Mouse (Mus musculus) limb, embryonic 13.5 days (tissue): ENCODE measurements at regions not wholly inside any gene's neighbourhood (a gene's known extent, or its start where the extent isn't known, plus 50 kb on each side); places are given as distances from the start of the nearest gene placed in this dataset.

Experiments
- ATAC-seq: fragments of 200-750 bp; cut with Nextera tagmentation; 2 replicates; pipeline ENCODE4 v1.8.0; 2017; ENCODE audit warnings: low read depth, moderate number of reproducible peaks, moderate TSS enrichment; ENCODE audit not compliant: low FRiP score
- H3K27ac ChIP-seq: fragments of 300-500 bp; sonication (generic); 2 replicates; pipeline ENCODE4 v1.5.1; 2015; ENCODE audit warnings: inconsistent platforms, mild to moderate bottlenecking, moderate library complexity
- H3K27me3 ChIP-seq: fragments of 300-500 bp; sonication (generic); 2 replicates; pipeline ENCODE4 v1.6.1; 2015; ENCODE audit warnings: mild to moderate bottlenecking, inconsistent platforms
- H3K36me3 ChIP-seq: fragments of 300-500 bp; sonication (generic); 2 replicates; pipeline ENCODE4 v1.6.1; 2015; ENCODE audit warnings: inconsistent platforms, mild to moderate bottlenecking, moderate library complexity
- H3K4me1 ChIP-seq: fragments of 300-500 bp; sonication (generic); 2 replicates; pipeline ENCODE4 v1.6.1; 2015; ENCODE audit warnings: inconsistent platforms
- H3K4me2 ChIP-seq: fragments of 300-500 bp; sonication (generic); replicated peaks from 2 replicates; pipeline ENCODE4 v1.6.1; 2015; ENCODE audit warnings: inconsistent platforms, mild to moderate bottlenecking, moderate library complexity
- H3K4me3 ChIP-seq: fragments of 300-500 bp; sonication (generic); 2 replicates; pipeline ENCODE4 v1.5.1; 2015; ENCODE audit warnings: moderate library complexity, mild to moderate bottlenecking, inconsistent platforms
- H3K9ac ChIP-seq: fragments of 300-500 bp; sonication (generic); 2 replicates; pipeline ENCODE4 v1.6.1; 2015; ENCODE audit warnings: mild to moderate bottlenecking, inconsistent platforms
- H3K9me3 ChIP-seq: fragments of 300-500 bp; sonication (generic); 2 replicates; pipeline ENCODE4 v1.6.1; 2016; ENCODE audit warnings: inconsistent platforms
- WGBS: fragments of 180-500 bp; shearing (Covaris S2); methylation state at CpG from one replicate; pipeline ENCODE4 v1.1.7; 2015; 5-methylcytosine and 5-hydroxymethylcytosine counted together

DNA sequence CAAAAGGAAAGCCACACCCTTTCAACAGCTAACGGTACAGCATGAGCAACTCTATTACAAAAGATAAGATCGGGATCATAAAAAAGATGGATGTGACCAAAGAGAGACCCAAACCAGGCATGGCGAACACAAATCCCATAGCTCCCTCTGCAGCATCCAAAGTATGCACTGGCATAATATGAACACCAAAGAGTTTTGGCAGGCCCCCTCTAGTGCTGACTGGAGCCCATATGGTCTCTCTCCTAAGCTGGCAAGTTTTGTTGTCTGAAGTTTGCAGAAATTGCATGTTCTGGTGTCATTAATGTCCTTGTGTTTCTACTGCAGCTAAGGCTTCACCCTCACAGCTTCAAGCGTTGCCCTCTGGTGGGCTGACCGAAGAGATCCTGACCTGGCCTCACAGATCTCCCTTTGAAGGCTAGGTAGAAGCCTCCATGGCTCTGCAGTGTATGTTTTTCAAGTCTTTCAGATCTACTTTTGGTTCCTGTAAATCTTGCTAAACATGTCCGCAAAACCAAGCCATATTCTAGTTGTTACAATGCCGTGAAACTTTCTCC, 75.7 kb upstream of the Bcl2l14 start:
- 90% methylated on average over 7 of the region's 7 CpGs for WGBS
- Histone ChIP-seq H3K27ac (no peak overlapping the region), H3K4me3 (no peak overlapping the region), H3K4me2 (no peak overlapping the region), H3K9me3 (no peaks in the 10 kb centered on the region), H3K9ac (no peak overlapping the region), H3K27me3 (no peaks in the 10 kb centered on the region), H3K4me1 (no peaks in the 10 kb centered on the region), H3K36me3 (no peaks in the 10 kb centered on the region)
- ATAC-seq: no peak

DNA sequence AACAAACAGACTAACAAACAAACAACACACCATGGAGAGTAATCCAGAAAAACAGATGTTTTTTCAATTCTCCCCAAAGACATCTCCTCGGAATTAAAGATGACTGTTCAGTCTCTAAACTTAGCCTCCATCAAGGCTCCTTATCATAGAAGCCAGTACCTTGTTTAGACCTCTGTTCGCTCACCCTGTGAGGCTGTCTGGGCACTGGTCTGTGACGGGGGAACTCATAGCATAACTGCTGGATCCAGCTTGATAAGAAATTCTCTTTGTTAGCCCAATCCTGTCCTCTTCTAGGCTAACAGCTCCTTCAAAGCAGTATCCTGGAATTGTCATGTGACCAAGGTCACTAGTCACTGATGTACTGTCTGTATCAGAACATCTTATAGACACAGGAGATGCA, 72.1 kb upstream of the Bcl2l14 start:
- Histone ChIP-seq H3K4me2 (no peak overlapping the region), H3K27ac (no peak overlapping the region), H3K4me1 (no peaks in the 10 kb centered on the region; the same call in 1 of the 2 replicates), H3K4me3 (no peak overlapping the region), H3K36me3 (no peaks in the 10 kb centered on the region), H3K27me3 (no peaks in the 10 kb centered on the region), H3K9me3 (peaks cover 4% of the 10 kb centered on the region; the same call in 1 of the 2 replicates), H3K9ac (no peak overlapping the region)
- WGBS: 76% methylated on average over 3 of the region's 3 CpGs
- ATAC-seq: no peak

DNA sequence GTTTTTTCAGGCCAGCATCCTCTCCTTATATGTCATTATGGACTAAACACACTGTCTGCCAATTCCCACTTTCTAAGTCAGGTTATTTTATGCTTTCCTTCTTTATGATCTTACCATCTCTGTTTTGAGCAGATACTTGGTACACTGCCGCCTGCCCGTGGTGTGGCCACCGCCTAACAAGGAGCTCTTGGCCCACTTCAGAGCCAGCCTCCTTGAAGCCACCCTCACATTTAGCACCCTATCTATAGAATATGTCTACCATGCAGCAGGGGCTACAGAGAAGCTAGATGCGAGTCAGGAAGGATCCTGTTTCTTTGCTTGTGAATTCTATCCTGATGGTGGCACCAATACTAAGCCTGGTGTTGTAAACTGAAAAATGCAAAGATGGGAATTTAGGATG, 70.6 kb upstream of the Bcl2l14 start:
- Histone ChIP-seq H3K9ac (no peak overlapping the region), H3K27ac (no peak overlapping the region), H3K36me3 (no peaks in the 10 kb centered on the region), H3K4me1 (peaks cover 7% of the 10 kb centered on the region; the same call in 1 of the 2 replicates), H3K27me3 (no peaks in the 10 kb centered on the region), H3K4me3 (no peak overlapping the region), H3K4me2 (no peak overlapping the region), H3K9me3 (peaks cover 4% of the 10 kb centered on the region; the same call in 1 of the 2 replicates)
- 93% methylated on average over 4 of the region's 4 CpGs for WGBS
- ATAC-seq: no peak

DNA sequence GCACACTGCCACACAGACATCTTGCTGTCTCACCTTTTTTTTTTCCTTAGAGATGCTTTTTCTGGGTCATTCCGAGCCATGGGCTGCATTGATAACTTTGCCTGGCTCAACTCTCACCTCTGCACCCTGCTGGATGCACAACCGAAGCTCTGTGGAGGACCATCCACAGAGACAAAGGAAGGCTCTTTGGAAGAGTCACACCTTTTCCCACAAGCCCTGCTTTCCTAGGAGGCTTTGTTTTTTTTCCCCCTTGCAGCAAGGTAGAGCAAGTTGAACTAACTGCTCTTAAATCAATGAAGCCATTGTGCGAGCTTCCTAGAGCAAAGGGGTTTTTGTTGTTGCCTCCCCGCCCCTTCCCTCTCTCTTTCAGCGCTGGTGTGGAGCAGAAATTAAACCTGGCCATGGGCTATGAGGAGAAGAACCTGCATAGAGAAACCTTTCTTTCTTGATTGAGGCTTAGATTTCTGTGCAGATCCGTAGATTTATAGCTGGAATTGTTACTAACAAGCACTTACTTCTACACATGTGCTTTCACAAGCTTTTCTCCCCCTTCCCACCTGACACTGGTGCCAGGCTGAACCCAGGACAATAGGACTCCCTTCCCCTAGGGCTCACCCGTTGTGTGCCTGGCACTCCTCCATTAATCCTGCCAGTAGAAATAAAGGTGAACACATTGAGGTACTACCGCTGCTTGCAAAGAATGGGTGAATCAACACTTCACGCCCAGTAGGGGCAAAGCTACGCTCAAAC, 66.4 kb upstream of the Bcl2l14 start:
- H3K4me2 ChIP-seq: no peak overlapping the region
- peaks cover 4% of the 10 kb centered on the region; the same call in 1 of the 2 replicates for H3K9me3 ChIP-seq
- no peak overlapping the region for H3K4me3 ChIP-seq
- H3K9ac ChIP-seq: no peak overlapping the region
- peaks cover 7% of the 10 kb centered on the region; the same call in 1 of the 2 replicates for H3K4me1 ChIP-seq
- H3K27me3 ChIP-seq: no peaks in the 10 kb centered on the region
- H3K36me3 ChIP-seq: no peaks in the 10 kb centered on the region
- ATAC-seq: peak; percentile 44; the same call in 1 of the 2 replicates
- 57% methylated on average over 10 of the region's 10 CpGs for WGBS
- H3K27ac ChIP-seq: peak overlapping the region; percentile 77

DNA sequence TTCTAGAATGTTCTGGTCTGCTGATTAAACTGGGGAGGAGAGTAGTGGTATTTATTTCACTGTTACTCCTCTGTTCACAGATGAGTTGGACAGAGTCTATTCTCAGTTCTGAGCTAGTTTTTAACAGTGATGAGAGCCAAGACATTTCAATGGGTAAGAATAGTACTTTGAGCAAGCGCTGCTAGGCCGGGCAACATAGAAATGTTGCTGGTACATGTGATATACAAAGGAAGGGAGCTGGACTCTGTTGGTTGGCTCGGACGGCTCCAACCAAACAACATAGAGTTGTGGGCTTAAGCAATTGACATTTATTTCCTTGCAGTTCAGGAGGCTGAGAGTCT, 65.8 kb upstream of the Bcl2l14 start:
- 91% methylated on average over 4 of the region's 4 CpGs for WGBS
- Histone ChIP-seq H3K4me2 (no peak overlapping the region), H3K9ac (no peak overlapping the region), H3K4me1 (peaks cover 7% of the 10 kb centered on the region; the same call in 1 of the 2 replicates), H3K9me3 (peaks cover 4% of the 10 kb centered on the region; the same call in 1 of the 2 replicates), H3K27ac (peak overlapping the region; percentile 77), H3K4me3 (no peak overlapping the region), H3K36me3 (no peaks in the 10 kb centered on the region), H3K27me3 (no peaks in the 10 kb centered on the region)
- no peak for ATAC-seq

DNA sequence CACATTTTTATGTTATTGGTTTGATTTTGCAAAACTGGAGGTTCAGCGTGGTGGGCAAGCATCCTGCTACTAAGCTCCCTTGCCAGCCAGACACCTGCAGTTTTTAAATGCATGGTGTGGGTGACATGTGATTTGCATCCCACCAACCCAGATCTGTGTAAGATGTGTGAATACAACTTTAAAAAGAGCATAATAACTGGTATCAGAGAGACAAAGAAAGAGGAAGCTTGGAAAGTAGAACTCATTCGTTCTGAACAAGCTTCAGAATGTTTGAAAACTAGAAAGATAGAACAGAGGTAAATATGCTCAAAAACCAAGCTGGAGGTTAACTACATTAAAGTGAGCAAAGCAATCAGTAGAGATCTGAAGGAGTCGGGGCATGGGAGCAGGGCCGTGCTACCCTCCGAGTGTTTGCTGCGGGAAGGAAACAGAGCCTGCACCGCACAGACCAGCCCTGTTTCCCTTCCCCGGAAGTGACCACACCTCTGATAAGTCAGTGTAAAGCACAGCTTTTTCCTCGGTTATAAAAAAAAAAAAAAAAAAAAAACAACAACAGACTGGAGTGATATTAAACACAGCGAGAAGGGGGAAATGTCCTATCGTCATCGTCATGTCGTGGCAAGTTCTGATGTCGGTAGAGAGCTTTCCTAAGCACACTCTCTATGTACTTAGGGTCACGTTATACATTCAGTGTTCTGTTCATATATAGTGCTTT, 63.2 kb upstream of the Bcl2l14 start:
- ATAC-seq: no peak
- H3K27me3 ChIP-seq: no peaks in the 10 kb centered on the region
- H3K36me3 ChIP-seq: no peaks in the 10 kb centered on the region
- no peak overlapping the region for H3K27ac ChIP-seq
- peaks cover 7% of the 10 kb centered on the region; the same call in 1 of the 2 replicates for H3K4me1 ChIP-seq
- no peaks in the 10 kb centered on the region for H3K9me3 ChIP-seq
- no peak overlapping the region for H3K4me3 ChIP-seq
- WGBS: 77% methylated on average over 15 of the region's 15 CpGs
- no peak overlapping the region for H3K9ac ChIP-seq
- H3K4me2 ChIP-seq: no peak overlapping the region

DNA sequence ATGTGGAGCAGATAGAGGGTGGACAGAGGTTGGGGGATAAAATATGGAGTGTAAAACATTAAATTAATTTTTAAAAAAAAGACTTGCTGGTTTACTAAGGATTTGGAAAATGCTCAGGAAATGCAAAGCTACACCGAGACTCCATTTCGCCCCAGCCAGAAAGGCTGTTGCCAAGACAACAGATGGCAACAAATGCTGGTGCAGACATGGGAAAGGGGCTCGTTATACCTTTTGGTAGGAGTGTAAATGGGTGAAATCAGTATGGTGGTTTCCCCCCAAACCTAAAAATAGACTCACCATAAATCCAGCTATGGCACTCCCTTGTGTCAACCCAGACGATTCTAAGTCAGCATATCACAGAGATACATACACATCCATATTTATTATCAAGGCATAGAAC, 60.4 kb upstream of the Bcl2l14 start:
- no peak overlapping the region for H3K4me3 ChIP-seq
- H3K27ac ChIP-seq: no peak overlapping the region
- no peak overlapping the region for H3K4me2 ChIP-seq
- WGBS: 66% methylated on average over 4 of the region's 4 CpGs
- ATAC-seq: no peak
- no peaks in the 10 kb centered on the region for H3K27me3 ChIP-seq
- no peaks in the 10 kb centered on the region for H3K36me3 ChIP-seq
- H3K9ac ChIP-seq: no peak overlapping the region
- H3K4me1 ChIP-seq: no peaks in the 10 kb centered on the region
- H3K9me3 ChIP-seq: no peaks in the 10 kb centered on the region

DNA sequence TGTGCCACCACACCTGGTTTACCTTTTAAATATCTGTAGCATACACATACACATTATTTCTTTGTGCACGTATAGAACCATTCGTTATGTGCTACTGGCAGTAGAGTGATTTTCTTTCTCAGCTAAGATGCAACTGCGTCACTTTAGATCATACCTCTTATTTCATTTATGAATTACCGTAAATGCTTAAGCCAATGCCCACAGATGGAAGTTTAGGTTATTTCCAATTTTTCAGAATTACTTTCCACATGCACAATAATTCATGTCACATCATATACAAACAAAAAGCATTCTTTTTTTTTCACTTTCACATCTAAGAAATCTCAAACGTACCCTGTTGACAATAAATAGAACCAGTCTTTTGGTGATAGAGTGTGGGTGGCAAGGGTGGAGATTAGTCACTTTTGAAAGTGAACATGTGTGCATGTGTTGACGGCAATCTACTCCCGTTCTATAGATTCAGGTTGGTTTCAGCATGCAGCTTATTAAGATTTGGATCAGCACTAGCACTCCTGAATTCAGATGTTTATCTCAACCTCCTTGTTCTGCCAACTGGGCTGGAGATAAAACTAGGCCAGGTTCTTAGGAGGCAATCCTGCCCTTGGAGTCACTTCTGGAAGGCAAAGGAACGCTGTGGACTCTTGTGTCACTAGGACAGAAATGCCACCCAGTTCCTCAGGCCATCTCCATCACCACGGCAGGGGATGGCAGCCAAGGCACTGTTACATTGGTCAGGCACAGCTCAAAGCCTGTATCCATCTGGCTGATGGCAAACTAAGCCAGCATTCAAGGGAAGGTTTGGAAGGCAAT, 53.1 kb upstream of the Bcl2l14 start:
- WGBS: 86% methylated on average over 9 of the region's 9 CpGs
- Histone ChIP-seq H3K4me2 (no peak overlapping the region), H3K27me3 (no peaks in the 10 kb centered on the region), H3K27ac (no peak overlapping the region), H3K4me3 (no peak overlapping the region), H3K4me1 (no peaks in the 10 kb centered on the region), H3K9ac (no peak overlapping the region), H3K36me3 (no peaks in the 10 kb centered on the region), H3K9me3 (no peaks in the 10 kb centered on the region)
- ATAC-seq: no peak

DNA sequence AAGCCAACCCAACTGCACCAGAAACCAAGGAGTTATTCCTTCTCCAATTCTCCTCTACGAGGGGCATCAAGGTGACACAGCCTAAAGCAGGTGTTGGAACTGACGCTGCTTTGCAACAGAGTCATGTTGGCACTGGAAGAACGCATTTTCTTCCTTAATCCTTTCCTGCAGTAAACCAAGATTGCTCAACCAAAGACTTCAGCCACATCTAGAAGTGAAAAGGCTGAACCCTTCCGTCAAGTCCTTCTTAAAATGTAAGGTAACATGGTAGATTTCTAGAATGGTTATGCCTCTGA, 52.6 kb upstream of the Bcl2l14 start:
- Histone ChIP-seq H3K9ac (no peak overlapping the region), H3K4me2 (no peak overlapping the region), H3K27me3 (no peaks in the 10 kb centered on the region), H3K27ac (no peak overlapping the region), H3K9me3 (no peaks in the 10 kb centered on the region), H3K4me1 (no peaks in the 10 kb centered on the region), H3K4me3 (no peak overlapping the region), H3K36me3 (no peaks in the 10 kb centered on the region)
- ATAC-seq: no peak
- WGBS: 81% methylated on average over 4 of the region's 4 CpGs
